ENCODE assay signal across 24 mouse cellular contexts in genomic region chr4:104504916-104505315, GRCm38 (mm10).
DNase-seq lines count a peak whose midpoint lies in the region; TF ChIP-seq lines count a peak whose summit lies in the region.
"Had no signal": no experiment of that assay in that cellular context is flagged by ENCODE, and none has a peak within 500 bp of the region (broad histone marks: within the 10 kb centered on the region; RNA-seq: fewer than 3 reads in every experiment).

No protein-coding gene starts in this region.

- no peak for TF ChIP-seq CTCF in layer of hippocampus, adult 2 months (conservative IDR thresholded peaks at IDR 0.05)

- H3K27ac ChIP-seq in layer of hippocampus, adult 2 months: peak overlapping the region; percentile 68; the same call in 1 of the 2 replicates
- H3K27ac ChIP-seq: embryonic facial prominence, embryonic 12.5 days; embryonic facial prominence, embryonic 15.5 days; heart, adult 2 months; heart, embryonic 10.5 days; heart, embryonic 13.5 days; hindbrain, embryonic 14.5 days; hindbrain, postnatal 0 days had no signal

- no peak for DNase-seq in layer of hippocampus, adult 2 months (ENCODE audit: low spot score in 2 of 2)
- no peak for DNase-seq in layer of hippocampus, adult 9-10 months (ENCODE audit: low spot score)
- peak; percentile 74 for DNase-seq in ES-CJ7 (ENCODE audit: low read depth, low spot score)
- peak; percentile 61 for DNase-seq in ZHBTc4 (ENCODE audit: low read depth, low spot score)
- DNase-seq in heart, adult 11 months: no peak
- DNase-seq in kidney, postnatal 36 days: no peak
- DNase-seq: adrenal gland, adult 8-10 months; adrenal gland, postnatal 25 days; B cell, adult 2 months; cerebellum, adult 2 months; cerebellum, adult 9-11 months; cerebellum, postnatal 25 days; forebrain, postnatal 0 days; gastrocnemius, postnatal 10 days; heart, adult 2 months; heart, postnatal 14 days; heart, postnatal 4 days; kidney, adult 18-20 months had no signal

- no peak overlapping the region for H3K4me3 ChIP-seq in layer of hippocampus, adult 2 months
- H3K4me3 ChIP-seq: embryonic facial prominence, embryonic 12.5 days; embryonic facial prominence, embryonic 15.5 days; heart, adult 2 months; heart, embryonic 10.5 days; heart, embryonic 13.5 days had no signal

Comparison
In these comparisons a context has a peak if more than half of its experiments do, and no peak if none do; other contexts are left out.
1. DNase-seq: peak in ES-CJ7 (single experiment) and ZHBTc4 (single experiment); none in layer of hippocampus, adult 2 months (0 of 2), layer of hippocampus, adult 9-10 months (single experiment), heart, adult 11 months (single experiment) and kidney, postnatal 36 days (0 of 2).